Mouse (Mus musculus) ES-CJ7 (cell line): ENCODE measurements around the gene Atp1a4.
A peak's percentile ranks its signal among the peaks of the same experiment; 100 is the strongest.

Source experiments
- DNase-seq: peaks from one replicate; pipeline ENCODE4 v3.0.0; 2011; ENCODE audit warnings: low read depth, low spot score

The Atp1a4 gene

GRCm38 (mm10) chr1:172197851-172198250 is 60.4 kb downstream of the Atp1a4 start:
- no peak for DNase-seq

GRCm38 (mm10) chr1:172197146-172197545 is 61.1 kb downstream of the Atp1a4 start:
- no peak for DNase-seq

- no peak for DNase-seq
Observed at GRCm38 (mm10) chr1:172194435-172194834, 63.8 kb downstream of the Atp1a4 start.

GRCm38 (mm10) chr1:172192217-172192616 is 66.0 kb downstream of the Atp1a4 start:
- no peak for DNase-seq

GRCm38 (mm10) chr1:172191578-172191977 is 66.6 kb downstream of the Atp1a4 start:
- no peak for DNase-seq

GRCm38 (mm10) chr1:172188891-172189290 is 69.3 kb downstream of the Atp1a4 start:
- peak; percentile 60 for DNase-seq

GRCm38 (mm10) chr1:172186401-172187289 is 71.6 kb downstream of the Atp1a4 start:
- peak; percentile 34 for DNase-seq

- DNase-seq = no peak
Observed at GRCm38 (mm10) chr1:172183915-172184314, 74.3 kb downstream of the Atp1a4 start.

- no peak for DNase-seq
Observed at GRCm38 (mm10) chr1:172183056-172183455, 75.2 kb downstream of the Atp1a4 start.

- no peak for DNase-seq
Observed at GRCm38 (mm10) chr1:172181777-172182176, 76.4 kb downstream of the Atp1a4 start.

- DNase-seq = no peak
Observed at GRCm38 (mm10) chr1:172180881-172181280, 77.3 kb downstream of the Atp1a4 start.

GRCm38 (mm10) chr1:172179102-172179501 is 79.1 kb downstream of the Atp1a4 start:
- no peak for DNase-seq

- DNase-seq = no peak
Observed at GRCm38 (mm10) chr1:172177791-172178190, 80.4 kb downstream of the Atp1a4 start.
